Comparison of ENCODE assay signal across 8 mouse cellular contexts in genomic region chrX:6448001-6448400, GRCm38 (mm10). TPM values are rescaled to one million over a fixed set of nuclear protein-coding genes. Genes with fewer than 3 reads are reported as not detected.
DNase-seq lines count a peak whose midpoint lies in the region; ATAC-seq lines count a peak whose summit lies in the region.

No protein-coding gene starts in this region.

- DNase-seq in frontal cortex, adult 2 months (ENCODE audit: extremely low spot score in 1 of 2, low spot score in 1 of 2): peak; percentile 5 to 11
- DNase-seq in 3T3-L1 (ENCODE audit: low read depth, low spot score): peak; percentile 87
- DNase-seq in brain, adult 2 months (ENCODE audit: low read depth, low spot score): peak; percentile 44
- peak; percentile 31 to 43 for DNase-seq in layer of hippocampus, adult 8-10 months (ENCODE audit: low spot score in 2 of 2)
- DNase-seq in urinary bladder, postnatal 36 days (ENCODE audit: low spot score in 2 of 2): no peak
- no peak for DNase-seq in lung, postnatal 14 days
- no peak for DNase-seq in gastrocnemius, postnatal 25 days

- ATAC-seq in frontal cortex, adult (ENCODE audit: low TSS enrichment): no peak

RNA-seq across cellular contexts. Expression of gene Shroom4, which starts 48.3 kb away (rescaled TPM):
- polyA plus RNA-seq in frontal cortex, adult 2 months (2012; rRNA removed): 3.2 and 3.6 TPM in 2 replicates
- 1 to 10 TPM; 5.0 to 6.5 (median 5.9) TPM for total RNA-seq in layer of hippocampus, adult 8-10 months (2022)
- total RNA-seq in gastrocnemius, postnatal 25 days (2021): 1 to 10 TPM; 4.6 to 5.3 TPM

Comparison
In these comparisons a context has a peak if more than half of its experiments do, and no peak if none do; other contexts are left out.
1. DNase-seq: peak in frontal cortex, adult 2 months (2 of 2), 3T3-L1 (single experiment), brain, adult 2 months (single experiment) and layer of hippocampus, adult 8-10 months (2 of 2); none in urinary bladder, postnatal 36 days (0 of 2), lung, postnatal 14 days (single experiment) and gastrocnemius, postnatal 25 days (single experiment).